ENCODE assay signal across 8 mouse cellular contexts in genomic region chr8:126712749-126713148, GRCm38 (mm10).
DNase-seq lines count a peak whose midpoint lies in the region; ATAC-seq and TF ChIP-seq lines count a peak whose summit lies in the region.

No protein-coding gene starts in this region.

- H3K9ac ChIP-seq in lung, embryonic 14.5 days = no peak overlapping the region
- no peak overlapping the region for H3K9ac ChIP-seq in embryonic facial prominence, embryonic 14.5 days (ENCODE audit: low read depth, low read length)
- H3K9ac ChIP-seq in limb, embryonic 11.5 days (ENCODE audit: low read length) = no peak overlapping the region

- H3K4me1 ChIP-seq in lung, embryonic 14.5 days (ENCODE audit: insufficient read depth) = no peaks in the 10 kb centered on the region
- peaks cover 19% of the 10 kb centered on the region for H3K4me1 ChIP-seq in embryonic facial prominence, embryonic 14.5 days (ENCODE audit: control insufficient read depth, insufficient read depth, low read length)
- no peaks in the 10 kb centered on the region for H3K4me1 ChIP-seq in limb, embryonic 11.5 days (ENCODE audit: control insufficient read depth, insufficient read depth, low read length)

- DNase-seq in embryo, embryonic 10.5 days (ENCODE audit: low spot score) = peak; percentile 18
- DNase-seq in embryo, embryonic 10 days (ENCODE audit: low spot score) = no peak
- DNase-seq in lung, embryonic 14.5 days = peak; percentile 47
- DNase-seq in lung, postnatal 25 days (ENCODE audit: low spot score) = no peak
- DNase-seq in embryonic facial prominence, embryonic 14.5 days (ENCODE audit: low spot score) = peak; percentile 81
- peak; percentile 41 for DNase-seq in limb, embryonic 11.5 days (ENCODE audit: low spot score)
- DNase-seq in left cerebral cortex, postnatal 36 days (ENCODE audit: low spot score in 2 of 2) = no peak
- DNase-seq in spleen, adult 18-20 months = no peak

- no peak overlapping the region for H3K4me2 ChIP-seq in lung, embryonic 14.5 days
- H3K4me2 ChIP-seq in embryonic facial prominence, embryonic 14.5 days (ENCODE audit: low read depth, low read length) = no peak overlapping the region
- H3K4me2 ChIP-seq in limb, embryonic 11.5 days (ENCODE audit: low read depth, severe bottlenecking) = no peak overlapping the region

- whole genome bisulfite sequencing in lung, embryonic 14.5 days = 57% methylated on average over 6 of the region's 6 CpGs
- WGBS in embryonic facial prominence, embryonic 14.5 days = 39% methylated on average over 6 of the region's 6 CpGs
- 56% methylated on average over 6 of the region's 6 CpGs for WGBS in limb, embryonic 11.5 days

- H3K36me3 ChIP-seq in lung, embryonic 14.5 days (ENCODE audit: insufficient read depth) = no peaks in the 10 kb centered on the region
- H3K36me3 ChIP-seq in embryonic facial prominence, embryonic 14.5 days (ENCODE audit: control insufficient read depth, insufficient read depth, low read length) = no peaks in the 10 kb centered on the region
- H3K36me3 ChIP-seq in limb, embryonic 11.5 days (ENCODE audit: control insufficient read depth, insufficient read depth, low read length) = no peaks in the 10 kb centered on the region

- no peak for ATAC-seq in lung, embryonic 14.5 days (ENCODE audit: insufficient read depth)
- ATAC-seq in embryonic facial prominence, embryonic 14.5 days (ENCODE audit: low read depth) = peak; percentile 68
- no peak for ATAC-seq in limb, embryonic 11.5 days (ENCODE audit: insufficient number of reproducible peaks, low FRiP score, low TSS enrichment, low read depth)

- intact Hi-C loops in left cerebral cortex, postnatal 36 days (cut with DNase I) = no loop called here

- H3K4me3 ChIP-seq in lung, embryonic 14.5 days (ENCODE audit: low read depth, low read length) = no peak overlapping the region
- no peak overlapping the region for H3K4me3 ChIP-seq in embryonic facial prominence, embryonic 14.5 days (ENCODE audit: low read depth, low read length)
- no peak overlapping the region for H3K4me3 ChIP-seq in limb, embryonic 11.5 days (ENCODE audit: low read depth, low read length)

- no peak for TF ChIP-seq CTCF in lung, embryonic 14.5 days (IDR thresholded peaks at IDR 0.05; ENCODE audit: low read depth)

- no peaks in the 10 kb centered on the region for H3K27me3 ChIP-seq in lung, embryonic 14.5 days (ENCODE audit: insufficient read depth, low read length)
- no peaks in the 10 kb centered on the region for H3K27me3 ChIP-seq in embryonic facial prominence, embryonic 14.5 days (replicated peaks; ENCODE audit: control insufficient read depth, insufficient read depth, low read length)
- no peaks in the 10 kb centered on the region for H3K27me3 ChIP-seq in limb, embryonic 11.5 days (ENCODE audit: control insufficient read depth, insufficient read depth, low read length)

- no peak overlapping the region for H3K27ac ChIP-seq in lung, embryonic 14.5 days (ENCODE audit: low read depth)
- H3K27ac ChIP-seq in embryonic facial prominence, embryonic 14.5 days (replicated peaks; ENCODE audit: low read depth, low read length) = peak overlapping the region; percentile 67
- no peak overlapping the region for H3K27ac ChIP-seq in limb, embryonic 11.5 days (replicated peaks; ENCODE audit: low read depth, low read length)

- no peaks in the 10 kb centered on the region for H3K9me3 ChIP-seq in lung, embryonic 14.5 days (ENCODE audit: low read depth, low read length)
- H3K9me3 ChIP-seq in embryonic facial prominence, embryonic 14.5 days (ENCODE audit: control insufficient read depth, low read length) = no peaks in the 10 kb centered on the region
- H3K9me3 ChIP-seq in limb, embryonic 11.5 days (ENCODE audit: control insufficient read depth, low read length) = no peaks in the 10 kb centered on the region

Comparison
In these comparisons a context has a peak if more than half of its experiments do, and no peak if none do; other contexts are left out.
1. DNase-seq: peak in embryo, embryonic 10.5 days (single experiment), lung, embryonic 14.5 days (single experiment), embryonic facial prominence, embryonic 14.5 days (single experiment) and limb, embryonic 11.5 days (single experiment); none in embryo, embryonic 10 days (single experiment), lung, postnatal 25 days (single experiment), left cerebral cortex, postnatal 36 days (0 of 2) and spleen, adult 18-20 months (0 of 2).